8 mouse cellular contexts compared by ENCODE assay signal in the genomic region with DNA sequence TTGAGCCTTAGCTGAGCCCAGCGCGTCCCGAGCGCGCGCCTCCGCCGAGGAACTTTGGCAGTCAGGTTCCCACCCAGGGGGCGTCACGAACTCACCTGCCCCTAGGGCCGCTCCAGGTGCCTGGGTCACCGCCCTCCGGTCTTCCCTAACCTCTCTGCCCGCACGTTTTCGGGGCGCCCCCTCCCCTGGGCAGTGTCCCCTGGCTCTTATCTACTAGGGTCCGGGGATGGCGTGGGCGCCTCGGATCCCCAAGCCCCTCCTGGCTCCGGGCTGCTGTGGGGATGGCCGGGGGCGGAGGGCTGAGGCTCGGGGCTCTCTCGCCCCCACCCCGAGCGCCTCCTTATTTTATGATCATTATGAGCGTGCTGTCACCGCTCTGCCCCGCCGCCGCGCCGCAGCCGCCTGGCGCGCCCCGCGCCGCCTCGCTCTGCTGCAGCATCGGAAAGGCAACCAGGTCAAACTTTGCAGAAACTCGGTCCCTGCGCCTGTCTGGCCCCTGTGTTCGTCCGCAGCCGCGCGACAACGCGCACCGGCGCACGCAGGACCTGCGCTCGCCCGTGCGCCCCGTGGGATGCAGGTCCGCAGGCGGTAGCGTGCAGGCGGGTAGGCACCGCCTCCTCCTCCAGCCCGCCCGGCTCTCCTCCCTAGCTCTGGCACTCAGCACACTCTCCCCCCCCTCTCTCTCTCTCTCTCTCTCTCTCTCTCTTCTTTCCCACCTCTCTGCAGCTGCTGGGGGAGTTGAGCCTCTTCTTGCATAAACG. TPM values are rescaled to one million over a fixed set of nuclear protein-coding genes. Genes with fewer than 3 reads are reported as not detected.
DNase-seq lines count a peak whose midpoint lies in the region; ATAC-seq lines count a peak whose summit lies in the region.

A gene (minus strand): TSS at position 747 of the 761 bp plus-strand sequence.

- no peaks in the 10 kb centered on the region for H3K9me3 ChIP-seq in kidney, embryonic 16.5 days (ENCODE audit: low read length)
- no peaks in the 10 kb centered on the region for H3K9me3 ChIP-seq in hindbrain, embryonic 15.5 days

- no peaks in the 10 kb centered on the region for H3K36me3 ChIP-seq in kidney, embryonic 16.5 days (ENCODE audit: insufficient read depth, low read length)
- H3K36me3 ChIP-seq in hindbrain, embryonic 15.5 days: no peaks in the 10 kb centered on the region

- no peak within 1 kb of the TSS for H3K27ac ChIP-seq in kidney, embryonic 16.5 days (ENCODE audit: low read length)
- no peak within 1 kb of the TSS; the same call in 1 of the 2 replicates for H3K27ac ChIP-seq in hindbrain, embryonic 15.5 days (replicated peaks)

- peak within 1 kb of the TSS; percentile 61 for H3K9ac ChIP-seq in kidney, embryonic 16.5 days (replicated peaks; ENCODE audit: low read length)
- peak within 1 kb of the TSS; percentile 41 for H3K9ac ChIP-seq in hindbrain, embryonic 15.5 days

- H3K4me2 ChIP-seq in kidney, embryonic 16.5 days (replicated peaks; ENCODE audit: low read depth, low read length): peak within 1 kb of the TSS; percentile 98
- peak within 1 kb of the TSS; percentile 95 for H3K4me2 ChIP-seq in hindbrain, embryonic 15.5 days

- ATAC-seq in kidney, embryonic 16.5 days (ENCODE audit: low FRiP score, low TSS enrichment): peak; percentile 53
- ATAC-seq in hindbrain, embryonic 15.5 days (ENCODE audit: low FRiP score, low read depth): peak; percentile 85

- DNase-seq in kidney, adult 11 months: no peak
- DNase-seq in cerebellum, adult 9-10 months: peak; percentile 55
- no peak for DNase-seq in gastrocnemius, adult 18-20 months (ENCODE audit: low spot score)
- peak; percentile 23 for DNase-seq in lung, postnatal 36 days
- peak; percentile 38 to 55 for DNase-seq in right cerebral cortex, postnatal 36 days (ENCODE audit: low spot score in 2 of 2)
- no peak for DNase-seq in urinary bladder, postnatal 10 days (ENCODE audit: low spot score)

- WGBS in kidney, embryonic 16.5 days: under 1% methylated on average over 61 of the region's 68 CpGs
- WGBS in hindbrain, embryonic 15.5 days: under 1% methylated on average over 62 of the region's 68 CpGs

- peaks cover 26% of the 10 kb centered on the region for H3K4me1 ChIP-seq in kidney, embryonic 16.5 days (ENCODE audit: insufficient read depth, low read length)
- H3K4me1 ChIP-seq in hindbrain, embryonic 15.5 days (replicated peaks): peaks cover 33% of the 10 kb centered on the region

- H3K27me3 ChIP-seq in kidney, embryonic 16.5 days (ENCODE audit: insufficient read depth, low read length): peaks cover 63% of the 10 kb centered on the region
- peaks cover 43% of the 10 kb centered on the region for H3K27me3 ChIP-seq in hindbrain, embryonic 15.5 days

- H3K4me3 ChIP-seq in kidney, embryonic 16.5 days (ENCODE audit: low read length): peak within 1 kb of the TSS; percentile 72
- peak within 1 kb of the TSS; percentile 69 for H3K4me3 ChIP-seq in hindbrain, embryonic 15.5 days

RNA-seq across cellular contexts. Expression of the gene that starts here (rescaled TPM):
- polyA plus RNA-seq in kidney, embryonic 16.5 days (2015; fragmentation: Nextera tagmentation; extraction: Ambion mirVana): 1.6 and 1.8 TPM in 2 replicates
- total RNA-seq in gastrocnemius, adult 18-20 months (2021): 10 to 100 TPM; 12.5 to 21.2 TPM
- polyA plus RNA-seq in hindbrain, embryonic 15.5 days (2015; fragmentation: Nextera tagmentation; extraction: Ambion mirVana): 0.62 and 0.67 TPM in 2 replicates

Comparison
In these comparisons a context has a peak if more than half of its experiments do, and no peak if none do; other contexts are left out.
1. Peak in ATAC-seq, H3K4me3 ChIP-seq, H3K9ac ChIP-seq and H3K4me2 ChIP-seq in hindbrain, embryonic 15.5 days; RNA of the gene not detected or under 1 TPM.
2. DNase-seq: peak in cerebellum, adult 9-10 months (single experiment), lung, postnatal 36 days (single experiment) and right cerebral cortex, postnatal 36 days (2 of 2); none in kidney, adult 11 months (single experiment), gastrocnemius, adult 18-20 months (single experiment) and urinary bladder, postnatal 10 days (single experiment).